Mouse (Mus musculus): ENCODE measurements around the gene Smim20.

The Smim20 gene

GRCm38 (mm10) chr5:53266931-53267853, at the start of gene Smim20:
TSS of gene Smim20 (plus strand) at chr5:53267083.
- peak; percentile 98 for DNase-seq

- DNase-seq: no peak
These were observed 41.4 kb upstream of the Smim20 start for GRCm38 (mm10) chr5:53225434-53225833.

- no peak for DNase-seq
These were observed 36.3 kb upstream of the Smim20 start for GRCm38 (mm10) chr5:53230560-53230959.

- DNase-seq: no peak
These were observed 31.3 kb upstream of the Smim20 start for GRCm38 (mm10) chr5:53235551-53235950.

- peak; percentile 93 for DNase-seq
These were observed 30.7 kb upstream of the Smim20 start for GRCm38 (mm10) chr5:53236136-53236535.

GRCm38 (mm10) chr5:53236749-53237148, 30.1 kb upstream of the Smim20 start:
- DNase-seq: no peak

- no peak for DNase-seq
These were observed 28.1 kb upstream of the Smim20 start for GRCm38 (mm10) chr5:53238761-53239160.

- no peak for DNase-seq
These were observed 27.7 kb upstream of the Smim20 start for GRCm38 (mm10) chr5:53239189-53239588.

- no peak for DNase-seq
These were observed 26.9 kb upstream of the Smim20 start for GRCm38 (mm10) chr5:53239831-53240440.

- DNase-seq: no peak
These were observed 25.8 kb upstream of the Smim20 start for GRCm38 (mm10) chr5:53241109-53241508.

GRCm38 (mm10) chr5:53241963-53242362, 24.9 kb upstream of the Smim20 start:
- DNase-seq: no peak

- no peak for DNase-seq
These were observed 23.9 kb upstream of the Smim20 start for GRCm38 (mm10) chr5:53242865-53243499.

GRCm38 (mm10) chr5:53243933-53244332, 22.9 kb upstream of the Smim20 start:
- DNase-seq: no peak

GRCm38 (mm10) chr5:53248499-53248898, 18.4 kb upstream of the Smim20 start:
- DNase-seq: no peak

- DNase-seq: no peak
These were observed 17.3 kb upstream of the Smim20 start for GRCm38 (mm10) chr5:53249431-53250061.

GRCm38 (mm10) chr5:53254154-53254553, 12.7 kb upstream of the Smim20 start:
- DNase-seq: no peak

GRCm38 (mm10) chr5:53254821-53255220, 12.1 kb upstream of the Smim20 start:
- DNase-seq: no peak

GRCm38 (mm10) chr5:53258038-53258786, 8.7 kb upstream of the Smim20 start:
- DNase-seq: no peak

- no peak for DNase-seq
These were observed 7.0 kb upstream of the Smim20 start for GRCm38 (mm10) chr5:53259894-53260293.

GRCm38 (mm10) chr5:53261999-53262398, 4.9 kb upstream of the Smim20 start:
- no peak for DNase-seq

GRCm38 (mm10) chr5:53264061-53264460, 2.8 kb upstream of the Smim20 start:
- DNase-seq: no peak

- DNase-seq: no peak
These were observed 1.1 kb upstream of the Smim20 start for GRCm38 (mm10) chr5:53265740-53266139.
